Mouse (Mus musculus) midbrain, embryonic 12.5 days (tissue): ENCODE results near the gene Spns3. TPM values are rescaled to one million over a fixed set of nuclear protein-coding genes. Genes with fewer than 3 reads are reported as not detected.

Experiments
- ATAC-seq: fragments of 200-750 bp; cut with Nextera tagmentation; 2 replicates; pipeline ENCODE4 v1.8.0; 2017; ENCODE audit warnings: low read depth, moderate TSS enrichment, moderate library complexity; ENCODE audit not compliant: low FRiP score
- H3K27ac ChIP-seq: fragments of 300-500 bp; sonication (generic); replicated peaks from 2 replicates; pipeline ENCODE4 v1.5.1; 2016; ENCODE audit warnings: mild to moderate bottlenecking
- H3K27me3 ChIP-seq: fragments of 300-500 bp; sonication (generic); 2 replicates; pipeline ENCODE4 v1.6.1; 2016; ENCODE audit warnings: mild to moderate bottlenecking
- H3K36me3 ChIP-seq: fragments of 300-500 bp; sonication (generic); 2 replicates; pipeline ENCODE4 v1.6.1; 2016
- H3K4me1 ChIP-seq: fragments of 300-500 bp; sonication (generic); 2 replicates; pipeline ENCODE4 v1.6.1; 2016
- H3K4me2 ChIP-seq: fragments of 300-500 bp; sonication (generic); replicated peaks from 2 replicates; pipeline ENCODE4 v1.6.1; 2016; ENCODE audit warnings: mild to moderate bottlenecking, moderate library complexity
- H3K4me3 ChIP-seq: fragments of 300-500 bp; sonication (generic); 2 replicates; pipeline ENCODE4 v1.5.1; 2016; ENCODE audit warnings: mild to moderate bottlenecking
- H3K9ac ChIP-seq: fragments of 300-500 bp; sonication (generic); replicated peaks from 2 replicates; pipeline ENCODE4 v1.6.1; 2016; ENCODE audit warnings: mild to moderate bottlenecking, moderate library complexity
- H3K9me3 ChIP-seq: fragments of 300-500 bp; sonication (generic); 2 replicates; pipeline ENCODE4 v1.6.1; 2016; ENCODE audit warnings: mild to moderate bottlenecking
- WGBS: fragments of 180-500 bp; shearing (Covaris S2); methylation state at CpG from one replicate; pipeline ENCODE4 v1.1.7; 2016; 5-methylcytosine and 5-hydroxymethylcytosine counted together
- polyA plus RNA-seq: library from polyadenylated mRNA; unstranded; fragments of >200 nt; fragmentation: Nextera tagmentation; extraction: Ambion mirVana; gene quantifications from 2 replicates; pipeline ENCODE4 v1.2.1, GENCODE M21; 2016

Gene Spns3
- polyA plus RNA-seq, 1 experiment from 2014 or later = 0.10 TPM

DNA sequence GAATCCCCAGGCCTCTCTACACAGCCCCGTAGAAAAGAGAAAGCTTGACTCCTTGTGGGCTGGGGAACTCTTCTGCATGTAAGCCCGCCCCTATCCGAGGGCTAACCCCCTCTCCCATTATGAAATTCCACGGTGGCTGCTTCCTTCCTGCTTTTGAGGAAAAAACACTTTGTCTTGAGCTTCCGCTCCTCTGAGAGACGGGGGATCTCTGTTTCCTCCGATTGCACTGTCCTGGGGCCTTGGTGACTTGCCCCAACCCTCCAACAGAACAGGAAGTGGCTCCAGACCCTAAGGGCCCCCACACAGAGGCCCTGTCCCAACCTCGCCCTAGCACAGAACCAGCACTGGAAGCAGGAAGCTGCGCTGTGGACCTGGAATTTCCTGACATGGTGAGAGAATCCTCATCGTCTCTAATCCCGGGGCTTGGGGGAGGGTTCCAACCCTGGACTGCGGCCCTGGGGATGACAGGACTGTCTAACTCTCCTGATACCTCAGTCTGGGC, 92.3 kb downstream of the Spns3 start:
- H3K27me3 ChIP-seq = no peaks in the 10 kb centered on the region; the same call in 1 of the 2 replicates
- H3K36me3 ChIP-seq = 0 out of 2 replicates have a peak, but pooled peaks cover 10% of the 10 kb centered on the region
- no peak overlapping the region for H3K4me2 ChIP-seq
- no peak overlapping the region for H3K27ac ChIP-seq
- H3K4me1 ChIP-seq = peaks cover 9% of the 10 kb centered on the region
- ATAC-seq = no peak
- no peak overlapping the region for H3K9ac ChIP-seq
- H3K9me3 ChIP-seq = no peaks in the 10 kb centered on the region
- no peak overlapping the region for H3K4me3 ChIP-seq
- WGBS = 73% methylated on average over 12 of the region's 12 CpGs

DNA sequence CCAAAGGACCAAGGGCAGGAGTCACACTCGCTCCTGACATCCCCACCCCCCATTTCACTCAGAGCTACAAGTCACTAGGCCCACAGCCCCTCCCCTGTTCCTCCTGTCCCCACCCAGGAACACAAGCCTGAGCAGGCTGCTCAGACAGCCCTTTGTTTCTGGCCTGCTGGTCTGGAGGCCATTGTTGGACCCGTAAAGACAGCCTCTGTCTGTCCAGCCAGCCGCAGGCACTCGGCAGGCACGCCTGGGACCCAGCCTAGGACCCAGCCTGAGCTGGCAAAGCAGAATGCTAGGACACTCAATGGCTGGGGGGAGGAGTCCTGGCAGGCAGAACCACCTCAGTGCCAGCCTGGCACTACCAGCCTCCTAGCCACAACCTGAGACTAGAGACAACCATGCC, 94.6 kb downstream of the Spns3 start:
- Histone ChIP-seq H3K9ac (0 out of 2 replicates have a peak overlapping the region, but pooled peaks have one; percentile 15), H3K27ac (peak overlapping the region; percentile 55), H3K36me3 (peaks cover 33% of the 10 kb centered on the region), H3K27me3 (no peaks in the 10 kb centered on the region; the same call in 1 of the 2 replicates), H3K4me3 (no peak overlapping the region), H3K4me2 (no peak overlapping the region), H3K4me1 (peaks cover 9% of the 10 kb centered on the region), H3K9me3 (no peaks in the 10 kb centered on the region)
- ATAC-seq = peak; percentile 41; the same call in 1 of the 2 replicates
- 37% methylated on average over 5 of the region's 5 CpGs for WGBS

DNA sequence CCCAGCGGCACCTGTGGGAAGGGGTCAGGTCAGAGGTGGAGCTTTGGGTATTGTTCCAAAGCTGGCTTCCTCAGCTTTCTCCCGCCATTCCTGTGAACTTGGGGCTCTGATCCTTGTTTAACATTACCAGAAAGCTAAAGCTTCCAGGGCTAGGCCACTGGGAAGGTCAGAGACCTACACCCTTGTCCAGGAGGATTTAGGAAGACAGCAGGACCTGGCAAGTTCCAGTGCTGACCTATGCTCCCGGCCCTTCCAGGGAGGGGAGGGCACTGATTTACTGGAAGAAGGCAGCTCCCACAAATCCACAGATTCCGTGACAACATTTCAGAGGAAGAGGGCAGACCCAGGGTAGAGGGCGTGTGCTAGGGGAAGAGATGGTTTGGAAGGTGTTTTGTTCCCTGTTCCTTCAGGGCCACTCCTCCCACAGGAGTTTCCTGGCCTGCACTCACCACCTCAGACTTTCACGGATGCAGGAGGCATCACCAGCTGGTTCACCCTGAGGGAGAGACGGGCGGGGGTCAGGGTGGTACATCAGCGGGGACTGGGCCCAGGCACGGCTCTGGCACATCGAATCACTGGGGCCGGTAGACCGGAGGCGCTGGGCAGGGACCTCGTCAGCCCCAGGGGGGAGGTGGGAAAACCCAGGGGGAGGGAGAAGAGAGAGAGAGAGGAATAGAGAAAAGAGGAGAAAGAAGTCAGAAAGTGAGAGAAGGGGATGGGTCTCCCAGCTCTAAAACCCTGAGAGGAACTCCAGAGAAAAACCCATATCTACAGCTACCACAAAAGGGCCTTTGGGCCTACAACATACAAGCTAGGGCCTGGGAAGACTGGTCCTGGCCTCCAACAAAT, 97.0 kb downstream of the Spns3 start:
- WGBS = 60% methylated on average over 15 of the region's 15 CpGs
- Histone ChIP-seq H3K36me3 (peaks cover 57% of the 10 kb centered on the region), H3K27ac (no peak overlapping the region), H3K27me3 (no peaks in the 10 kb centered on the region; the same call in 1 of the 2 replicates), H3K4me1 (peaks cover 9% of the 10 kb centered on the region), H3K4me3 (no peak overlapping the region), H3K9ac (no peak overlapping the region), H3K9me3 (no peaks in the 10 kb centered on the region), H3K4me2 (no peak overlapping the region)
- no peak for ATAC-seq

DNA sequence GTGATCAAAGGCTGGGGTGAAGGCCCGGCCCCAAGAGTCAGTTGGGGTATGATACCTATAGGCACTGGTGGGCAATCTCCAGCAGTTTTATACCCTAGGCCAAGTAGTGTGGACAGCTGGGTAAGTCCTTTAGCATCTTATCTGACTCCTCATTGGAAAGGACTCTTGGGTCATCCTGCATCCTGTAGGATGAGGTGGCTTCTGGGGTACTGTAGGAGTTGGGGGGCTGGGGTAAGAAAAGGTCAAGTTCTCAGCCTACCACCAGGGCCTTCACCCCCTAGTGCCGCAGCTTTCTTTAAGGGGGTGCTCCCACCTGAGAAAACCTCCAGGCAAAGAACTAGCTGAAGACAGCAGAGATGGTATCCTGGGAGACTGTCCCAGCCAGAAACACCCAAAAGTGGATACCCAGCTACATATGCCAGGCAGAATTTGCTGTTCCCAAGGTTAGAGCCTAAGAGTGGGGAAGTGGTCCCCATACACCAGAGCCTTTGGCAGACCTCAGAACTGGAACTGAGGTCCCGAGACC, 98.1 kb downstream of the Spns3 start:
- no peaks in the 10 kb centered on the region for H3K9me3 ChIP-seq
- H3K4me1 ChIP-seq = peaks cover 9% of the 10 kb centered on the region
- no peak overlapping the region for H3K27ac ChIP-seq
- H3K27me3 ChIP-seq = no peaks in the 10 kb centered on the region
- no peak overlapping the region for H3K4me3 ChIP-seq
- 85% methylated on average over 3 of the region's 3 CpGs for WGBS
- no peak for ATAC-seq
- peaks cover 68% of the 10 kb centered on the region for H3K36me3 ChIP-seq
- no peak overlapping the region for H3K9ac ChIP-seq
- H3K4me2 ChIP-seq = no peak overlapping the region

DNA sequence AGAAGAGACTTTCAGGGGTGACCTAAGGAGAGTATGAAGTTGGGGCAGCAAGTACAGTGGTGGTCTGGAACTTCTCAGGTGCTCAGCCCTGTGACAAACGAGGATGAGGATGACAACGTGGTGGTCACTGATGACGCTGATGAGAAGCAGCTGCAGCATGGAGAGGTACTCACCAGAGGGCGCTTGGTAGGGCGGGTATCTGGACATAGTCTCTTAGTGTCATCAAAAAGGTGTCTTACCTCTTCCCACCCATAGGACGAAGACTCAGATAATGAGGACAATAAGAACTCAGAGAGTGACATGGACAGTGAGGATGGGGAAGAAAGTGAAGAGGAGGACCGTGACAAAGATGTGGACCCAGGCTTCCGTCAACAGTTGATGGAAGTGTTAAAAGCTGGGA, 102.8 kb downstream of the Spns3 start:
- Histone ChIP-seq H3K4me1 (peaks cover 2% of the 10 kb centered on the region), H3K27me3 (no peaks in the 10 kb centered on the region), H3K27ac (no peak overlapping the region), H3K36me3 (peaks cover 100% of the 10 kb centered on the region), H3K9me3 (no peaks in the 10 kb centered on the region), H3K9ac (no peak overlapping the region), H3K4me2 (no peak overlapping the region), H3K4me3 (no peak overlapping the region)
- ATAC-seq = no peak
- WGBS = 84% methylated on average over 8 of the region's 8 CpGs

DNA sequence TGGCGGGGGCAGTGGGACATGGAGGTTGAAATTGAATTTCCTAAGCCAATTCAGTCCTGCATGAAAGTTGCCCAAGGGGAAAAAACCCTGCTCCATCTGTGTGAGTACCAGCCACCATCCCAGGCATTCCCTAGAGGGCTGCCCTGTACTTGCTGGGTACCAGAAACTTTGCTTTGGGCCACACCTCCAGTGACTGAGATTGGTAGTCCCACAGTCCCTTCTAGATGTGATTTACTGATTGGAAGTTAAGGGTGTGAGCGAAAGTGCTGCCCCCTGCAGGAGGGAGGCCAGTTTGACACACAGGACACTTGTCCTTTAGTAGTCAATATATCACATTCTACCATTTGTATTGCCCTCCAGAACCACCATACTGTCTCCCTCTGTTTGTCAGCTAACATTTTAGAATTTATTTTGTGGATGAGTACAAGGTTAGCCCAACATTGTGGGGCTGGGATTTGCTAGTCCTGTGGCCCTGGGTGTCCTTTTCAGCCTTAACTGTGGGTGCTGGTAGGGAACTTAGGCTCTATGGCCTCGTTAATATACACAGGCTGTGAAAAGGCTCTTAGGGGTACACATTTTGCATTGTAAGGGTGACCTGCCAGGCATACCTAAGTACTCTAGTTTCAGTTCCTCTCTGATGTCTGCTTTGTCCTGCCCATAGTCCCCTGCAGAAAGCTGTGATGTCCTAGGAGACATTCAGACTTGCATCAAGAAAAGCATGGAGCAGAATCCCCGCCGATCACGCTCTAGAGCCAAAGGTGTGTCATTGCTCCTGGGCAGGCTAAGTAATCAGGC, 103.8 kb downstream of the Spns3 start:
- 92% methylated on average over 6 of the region's 6 CpGs for WGBS
- H3K9ac ChIP-seq = no peak overlapping the region
- H3K27ac ChIP-seq = no peak overlapping the region
- ATAC-seq = no peak
- no peak overlapping the region for H3K4me2 ChIP-seq
- H3K9me3 ChIP-seq = no peaks in the 10 kb centered on the region
- peaks cover 93% of the 10 kb centered on the region for H3K36me3 ChIP-seq
- H3K4me1 ChIP-seq = peaks cover 12% of the 10 kb centered on the region
- H3K27me3 ChIP-seq = no peaks in the 10 kb centered on the region
- no peak overlapping the region for H3K4me3 ChIP-seq

Other genes starting within 250 kb of the Spns3 start
- 1.6 and 2.0 TPM in 2 replicates for gene Xaf1, start 248.9 kb downstream of the Spns3 start, polyA plus RNA-seq
- not detected in 2 replicates for gene Fbxo39, start 236.1 kb downstream of the Spns3 start, polyA plus RNA-seq
- gene Tekt1, start 188.1 kb downstream of the Spns3 start, polyA plus RNA-seq = 3.8 and 4.6 TPM in 2 replicates
- gene Smtnl2, start 138.8 kb downstream of the Spns3 start, polyA plus RNA-seq = 3.5 and 4.0 TPM in 2 replicates
- gene Ggt6, start 115.0 kb downstream of the Spns3 start, polyA plus RNA-seq = not detected in 2 replicates
- 136 and 138 TPM in 2 replicates for gene Mybbp1a, start 109.2 kb downstream of the Spns3 start, polyA plus RNA-seq
- gene Spns2, start 60.6 kb downstream of the Spns3 start, polyA plus RNA-seq = 6.8 and 9.4 TPM in 2 replicates
- gene Ube2g1, start 56.8 kb upstream of the Spns3 start, polyA plus RNA-seq = 113 and 116 TPM in 2 replicates
- gene Ankfy1, start 139.5 kb upstream of the Spns3 start, polyA plus RNA-seq = 33.7 and 35.3 TPM in 2 replicates
- 5.0 and 5.1 TPM in 2 replicates for gene Cyb5d2, start 245.6 kb upstream of the Spns3 start, polyA plus RNA-seq
- gene Zzef1, start 245.7 kb upstream of the Spns3 start, polyA plus RNA-seq = 11.9 and 12.7 TPM in 2 replicates